Mouse (Mus musculus) intestine, postnatal 0 days (tissue): ENCODE results near the gene Ppp1cc. TPM values are rescaled to one million over a fixed set of nuclear protein-coding genes. Genes with fewer than 3 reads are reported as not detected.

Experiments used
- ATAC-seq: fragments of 200-750 bp; cut with Nextera tagmentation; 2 replicates; pipeline ENCODE4 v1.8.0; 2017; ENCODE audit warnings: mild to moderate bottlenecking, moderate TSS enrichment, moderate library complexity
- H3K27ac ChIP-seq: fragments of 300-500 bp; sonication (generic); 2 replicates; pipeline ENCODE4 v1.5.1; 2014; ENCODE audit warnings: mild to moderate bottlenecking, low read depth, low read length, moderate library complexity
- H3K27me3 ChIP-seq: fragments of 300-500 bp; sonication (generic); replicated peaks from 2 replicates; pipeline ENCODE4 v1.6.1; 2014; ENCODE audit warnings: low read length, mixed read lengths; ENCODE audit not compliant: control insufficient read depth, insufficient read depth
- H3K36me3 ChIP-seq: fragments of 300-500 bp; sonication (generic); 2 replicates; pipeline ENCODE4 v1.6.1; 2014; ENCODE audit warnings: mild to moderate bottlenecking, moderate library complexity; ENCODE audit not compliant: control insufficient read depth, insufficient read depth
- H3K4me1 ChIP-seq: fragments of 300-500 bp; sonication (generic); replicated peaks from 2 replicates; pipeline ENCODE4 v1.6.1; 2014; ENCODE audit warnings: antibody characterized with exemption, low read length, mixed read lengths; ENCODE audit not compliant: control insufficient read depth, insufficient read depth
- H3K4me2 ChIP-seq: fragments of 300-500 bp; sonication (generic); replicated peaks from 2 replicates; pipeline ENCODE4 v1.6.1; 2014; ENCODE audit warnings: low read depth, mild to moderate bottlenecking, moderate library complexity
- H3K4me3 ChIP-seq: fragments of 300-500 bp; sonication (generic); 2 replicates; pipeline ENCODE4 v1.5.1; 2014; ENCODE audit warnings: low read depth, low read length
- H3K9ac ChIP-seq: fragments of 300-500 bp; sonication (generic); 2 replicates; pipeline ENCODE4 v1.6.1; 2014; ENCODE audit warnings: mild to moderate bottlenecking, low read depth, low read length
- H3K9me3 ChIP-seq: fragments of 300-500 bp; sonication (generic); 2 replicates; pipeline ENCODE4 v1.6.1; 2016; ENCODE audit warnings: mixed run types; ENCODE audit not compliant: control insufficient read depth
- CTCF ChIP-seq: sonication (generic); IDR thresholded peaks from 2 replicates; pipeline ENCODE4 v1.5.1; 2016; ENCODE audit warnings: low read depth, mild to moderate bottlenecking, control low read depth, antibody characterized with exemption, moderate library complexity
- WGBS: fragments of 180-500 bp; shearing (Covaris S2); extraction: QIAGEN DNeasy Blood & Tissue Kit; methylation state at CpG from one replicate; pipeline ENCODE4 v1.1.7; 2014; 5-methylcytosine and 5-hydroxymethylcytosine counted together
- polyA plus RNA-seq: library from polyadenylated mRNA; unstranded; fragments of >200 nt; fragmentation: Nextera tagmentation; extraction: Ambion mirVana; gene quantifications from 2 replicates; pipeline ENCODE4 v1.2.1, GENCODE M21; 2015

Gene Ppp1cc
- polyA plus RNA-seq, 1 experiment from 2014 or later, result 144 TPM

GRCm38 (mm10) chr5:122131076-122132051, 26.7 kb upstream of the Ppp1cc start:
- Histone ChIP-seq H3K36me3 (no peaks in the 10 kb centered on the region), H3K9me3 (no peaks in the 10 kb centered on the region), H3K4me3 (peak overlapping the region; percentile 38), H3K27ac (0 out of 2 replicates have a peak overlapping the region, but pooled peaks have one; percentile 0), H3K27me3 (no peaks in the 10 kb centered on the region), H3K9ac (peak overlapping the region; percentile 28), H3K4me2 (peak overlapping the region; percentile 87), H3K4me1 (no peaks in the 10 kb centered on the region; the same call in 1 of the 2 replicates)
- peak; percentile 92 for TF ChIP-seq CTCF
- WGBS, result 9% methylated on average over 33 of the region's 34 CpGs
- ATAC-seq, result peak; percentile 53

DNA sequence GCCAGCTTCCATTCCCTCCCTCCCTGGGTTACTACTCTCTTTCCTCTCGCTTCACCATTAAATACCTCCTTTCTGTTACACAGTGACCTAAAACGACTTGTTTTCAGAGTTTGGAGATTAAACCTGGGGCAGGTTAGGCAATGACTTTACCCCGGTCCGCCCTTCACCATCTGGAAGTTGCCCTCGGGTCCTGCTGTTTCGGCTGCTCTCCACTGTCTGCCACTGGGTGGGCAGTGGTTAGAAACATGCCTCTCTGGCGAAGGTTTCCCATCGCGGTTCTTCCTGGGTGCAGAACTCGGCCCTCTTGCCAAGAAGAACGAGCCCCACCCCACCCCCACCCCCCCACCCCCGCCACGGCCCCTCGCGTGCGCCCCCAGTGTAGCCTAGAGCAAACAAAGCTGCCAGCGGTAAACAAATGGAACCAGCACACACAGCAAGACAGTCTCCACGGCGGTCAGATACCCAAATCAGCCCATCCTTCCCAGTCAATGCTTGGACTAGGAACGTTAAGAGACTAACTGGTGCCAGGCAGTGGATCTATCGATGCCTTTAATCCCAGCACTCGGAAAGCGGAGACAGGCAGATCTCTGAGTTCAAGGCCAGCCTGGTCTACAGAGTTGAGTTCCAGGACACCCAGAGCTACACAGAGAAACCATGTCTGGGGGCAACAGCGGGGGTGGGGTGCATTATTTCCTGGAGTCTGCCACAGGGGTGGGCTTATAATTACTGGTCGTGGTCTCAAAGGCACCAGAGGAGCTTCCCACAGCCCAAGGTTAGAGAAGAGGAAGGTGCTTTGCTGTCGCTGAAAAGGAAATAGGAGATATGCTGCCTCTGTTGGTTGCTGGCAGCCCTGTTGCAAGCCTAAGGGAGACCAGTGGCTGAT, 25.7 kb upstream of the Ppp1cc start:
- peak overlapping the region; percentile 28 for H3K9ac ChIP-seq
- H3K36me3 ChIP-seq, result no peaks in the 10 kb centered on the region
- H3K4me3 ChIP-seq, result peak overlapping the region; percentile 38
- peak overlapping the region; percentile 0; the same call in 1 of the 2 replicates for H3K27ac ChIP-seq
- peak overlapping the region; percentile 87 for H3K4me2 ChIP-seq
- 19% methylated on average over 26 of the region's 26 CpGs for WGBS
- ATAC-seq, result no peak
- H3K4me1 ChIP-seq, result no peaks in the 10 kb centered on the region; the same call in 1 of the 2 replicates
- no peak for TF ChIP-seq CTCF
- H3K27me3 ChIP-seq, result no peaks in the 10 kb centered on the region
- no peaks in the 10 kb centered on the region for H3K9me3 ChIP-seq

GRCm38 (mm10) chr5:122133050-122133389, 25.1 kb upstream of the Ppp1cc start:
- H3K4me3 ChIP-seq, result no peak overlapping the region
- ATAC-seq, result no peak
- H3K36me3 ChIP-seq, result no peaks in the 10 kb centered on the region
- WGBS, result 58% methylated on average over 9 of the region's 9 CpGs
- H3K27ac ChIP-seq, result no peak overlapping the region
- H3K27me3 ChIP-seq, result no peaks in the 10 kb centered on the region
- TF ChIP-seq CTCF, result no peak
- H3K9me3 ChIP-seq, result no peaks in the 10 kb centered on the region
- no peaks in the 10 kb centered on the region; the same call in 1 of the 2 replicates for H3K4me1 ChIP-seq
- no peak overlapping the region for H3K4me2 ChIP-seq
- no peak overlapping the region for H3K9ac ChIP-seq

DNA sequence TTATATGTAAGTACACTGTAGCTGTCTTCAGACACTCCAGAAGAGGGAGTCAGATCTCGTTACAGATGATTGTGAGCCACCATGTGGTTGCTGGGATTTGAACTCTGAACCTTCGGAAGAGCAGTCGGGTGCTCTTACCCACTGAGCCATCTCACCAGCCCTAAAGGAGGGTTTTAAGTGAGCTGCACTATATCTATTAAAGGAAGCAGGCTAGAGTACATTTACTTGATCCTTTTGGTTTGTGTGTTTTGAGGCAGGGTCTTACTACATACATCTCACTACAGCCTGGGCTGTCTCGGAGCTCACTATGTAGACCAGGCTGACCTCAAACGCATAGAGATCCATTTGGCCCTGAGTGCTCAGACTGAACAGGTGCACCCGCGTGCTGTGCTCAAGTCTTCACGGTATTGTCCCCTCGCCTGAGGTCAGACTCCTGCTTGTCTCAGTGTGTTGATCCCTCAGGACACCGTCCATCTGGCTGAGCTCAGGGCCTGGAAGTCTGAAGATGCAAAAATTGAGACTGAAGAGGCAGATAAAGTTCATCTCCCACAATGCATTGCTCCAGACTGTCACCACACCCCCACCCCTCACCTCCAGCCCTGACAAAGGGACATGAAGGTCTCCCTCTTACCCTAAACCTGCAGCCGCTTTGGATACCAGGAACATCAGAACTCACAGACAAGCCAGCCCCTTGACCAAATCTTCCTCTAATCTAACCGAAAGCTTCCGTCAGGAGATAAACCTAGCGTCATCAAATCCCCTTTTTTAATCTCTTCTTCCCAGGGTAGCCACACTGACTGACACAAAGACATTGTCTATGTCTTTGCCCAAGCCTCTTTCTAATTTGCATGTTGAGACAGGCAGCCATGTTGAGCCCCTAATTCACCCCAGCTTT, 23.4 kb upstream of the Ppp1cc start:
- Histone ChIP-seq H3K27ac (no peak overlapping the region), H3K4me2 (no peak overlapping the region), H3K27me3 (no peaks in the 10 kb centered on the region), H3K4me3 (no peak overlapping the region), H3K36me3 (no peaks in the 10 kb centered on the region), H3K9ac (no peak overlapping the region), H3K4me1 (no peaks in the 10 kb centered on the region; the same call in 1 of the 2 replicates), H3K9me3 (no peaks in the 10 kb centered on the region)
- 90% methylated on average over 14 of the region's 14 CpGs for WGBS
- ATAC-seq, result no peak
- no peak for TF ChIP-seq CTCF

DNA sequence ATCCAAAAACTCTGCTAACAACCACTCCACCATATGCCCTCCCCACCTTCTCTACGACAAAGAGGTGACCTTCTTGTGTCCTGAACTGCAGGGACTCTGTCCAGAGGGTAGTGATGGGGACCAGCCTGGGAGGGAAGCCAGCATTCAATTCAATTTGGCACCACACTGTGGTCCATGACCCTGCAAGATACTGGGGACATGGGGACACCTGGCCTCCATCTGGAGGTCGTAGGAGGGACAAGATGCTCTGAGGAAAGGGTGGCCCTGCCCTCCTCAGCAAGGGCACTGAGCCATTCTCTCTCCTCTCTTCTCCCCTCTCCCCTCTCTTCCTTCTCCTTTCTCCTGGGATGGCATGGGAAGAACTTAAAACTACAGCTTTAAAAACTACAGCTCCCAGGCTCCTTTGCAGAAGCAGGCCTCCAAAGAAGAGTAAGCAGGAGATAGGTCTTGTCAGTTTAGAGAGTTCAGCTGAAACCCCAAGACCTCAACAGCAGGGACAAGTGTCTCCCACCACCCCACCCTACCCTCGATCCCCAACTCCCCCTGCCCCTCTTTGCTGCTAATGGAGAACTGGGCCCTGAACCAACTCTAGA, 22.7 kb upstream of the Ppp1cc start:
- no peaks in the 10 kb centered on the region for H3K27me3 ChIP-seq
- H3K4me3 ChIP-seq, result no peak overlapping the region
- no peaks in the 10 kb centered on the region; the same call in 1 of the 2 replicates for H3K4me1 ChIP-seq
- ATAC-seq, result no peak
- TF ChIP-seq CTCF, result no peak
- WGBS, result 83% methylated on average over 3 of the region's 3 CpGs
- no peak overlapping the region for H3K4me2 ChIP-seq
- H3K9ac ChIP-seq, result no peak overlapping the region
- H3K36me3 ChIP-seq, result no peaks in the 10 kb centered on the region
- no peaks in the 10 kb centered on the region for H3K9me3 ChIP-seq
- peak overlapping the region; percentile 83 for H3K27ac ChIP-seq
